Mouse (Mus musculus): ENCODE measurements at regions not wholly inside any gene's neighbourhood (a gene's known extent, or its start where the extent isn't known, plus 50 kb on each side); places are given as distances from the start of the nearest gene placed in this dataset.

DNA sequence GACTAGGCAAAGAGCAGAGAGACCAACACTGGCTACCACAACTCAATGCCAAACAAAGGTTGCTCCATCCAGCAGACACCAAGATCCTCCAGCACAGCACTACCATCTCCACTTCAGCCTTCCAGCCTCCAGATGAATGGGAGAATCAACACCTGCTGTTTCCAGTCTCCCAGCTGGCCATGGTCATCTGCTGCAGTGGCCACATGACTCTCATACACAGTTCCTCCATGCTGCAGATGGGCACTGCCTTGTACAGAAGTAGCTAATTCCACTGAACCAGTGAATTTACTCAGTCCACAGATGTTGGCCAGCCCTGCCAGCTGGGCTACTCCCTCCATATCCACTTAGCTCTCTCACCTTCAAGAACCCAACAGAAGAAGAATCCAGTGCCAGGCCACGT lies 63.0 kb upstream of the Vstm5 start:
- DNase-seq (ENCODE audit: low read depth, low spot score), result no peak

DNA sequence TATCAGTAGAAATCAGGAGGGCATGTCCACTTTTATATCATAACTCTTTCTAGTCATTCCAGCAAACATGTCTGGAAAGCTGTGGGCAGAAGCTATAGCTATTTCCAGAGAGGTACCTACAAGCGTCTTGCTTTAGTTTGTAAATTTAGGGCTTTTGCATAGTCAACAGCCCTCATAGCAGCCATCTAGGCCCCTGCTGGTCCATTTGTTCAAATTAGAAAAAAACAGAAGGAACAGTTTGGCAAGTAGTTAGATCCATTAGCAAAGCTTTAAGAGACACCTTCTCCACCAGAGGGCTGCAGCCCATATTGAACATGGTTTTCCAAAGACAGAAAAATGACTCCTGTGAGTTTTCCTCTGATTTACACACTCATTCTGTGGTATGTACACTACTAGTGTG lies 63.4 kb upstream of the Vstm5 start:
- no peak for DNase-seq (ENCODE audit: low read depth, low spot score)

DNA sequence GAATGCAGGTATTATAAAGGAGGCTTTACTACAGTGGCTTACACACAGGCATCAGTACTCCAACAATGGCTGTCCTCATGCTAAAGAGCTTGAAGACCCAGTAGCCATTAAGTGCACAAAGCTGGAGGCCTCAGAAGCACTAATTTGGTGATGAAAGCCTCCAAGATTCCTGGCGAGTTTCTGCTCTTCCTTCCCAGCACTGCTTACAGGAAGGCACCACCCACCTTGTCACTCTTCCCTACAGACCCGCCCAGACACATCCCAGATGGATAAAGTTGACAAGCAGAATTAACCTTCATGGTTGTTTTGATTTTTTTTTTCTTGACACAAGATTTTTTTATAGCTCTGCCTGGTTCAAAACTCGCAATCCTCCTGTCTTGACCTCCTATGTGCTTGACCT lies 59.0 kb upstream of the Hephl1 start:
- no peak for DNase-seq (ENCODE audit: low read depth, low spot score)

DNA sequence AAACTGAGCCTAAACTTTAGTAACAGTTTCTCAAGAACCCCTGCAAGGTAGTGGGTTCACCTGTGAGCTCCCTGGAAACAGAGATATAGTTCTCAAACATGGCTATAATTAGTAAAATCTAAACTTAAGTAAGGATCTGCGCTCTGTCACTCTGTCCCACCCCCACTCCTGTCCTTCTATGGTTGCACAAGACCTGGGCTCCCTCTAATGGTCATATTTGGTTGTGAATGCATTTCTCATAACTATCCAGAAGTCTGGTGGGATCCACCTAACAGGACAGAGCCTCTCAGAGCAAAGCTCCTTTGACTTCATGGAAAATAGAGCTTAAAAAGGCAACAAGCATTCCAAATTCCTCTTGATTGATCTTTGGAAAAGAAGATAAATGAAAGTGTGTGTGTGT lies 57.8 kb upstream of the Hephl1 start:
- peak; percentile 8 for DNase-seq (ENCODE audit: low read depth, low spot score)

DNA sequence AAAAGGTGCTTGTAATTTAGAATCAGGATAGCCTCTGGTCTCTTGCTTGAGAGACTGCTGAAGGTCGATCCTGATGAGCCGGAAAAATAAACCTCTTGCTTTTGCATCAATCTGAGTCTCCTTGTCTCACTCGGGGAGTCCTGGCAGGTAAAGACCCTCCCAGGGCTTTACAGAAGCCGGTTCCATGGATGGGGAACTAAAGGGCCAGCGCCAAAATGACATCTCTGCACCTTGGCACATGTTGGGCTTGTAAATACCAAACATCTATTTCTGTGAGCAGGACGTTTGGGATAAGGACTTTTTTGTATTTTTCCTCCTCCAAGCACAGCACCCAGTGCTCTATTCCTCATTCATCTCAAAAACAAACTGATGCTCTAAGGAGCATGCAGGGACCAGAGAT lies 57.1 kb upstream of the Hephl1 start:
- no peak for DNase-seq (ENCODE audit: low read depth, low spot score)

DNA sequence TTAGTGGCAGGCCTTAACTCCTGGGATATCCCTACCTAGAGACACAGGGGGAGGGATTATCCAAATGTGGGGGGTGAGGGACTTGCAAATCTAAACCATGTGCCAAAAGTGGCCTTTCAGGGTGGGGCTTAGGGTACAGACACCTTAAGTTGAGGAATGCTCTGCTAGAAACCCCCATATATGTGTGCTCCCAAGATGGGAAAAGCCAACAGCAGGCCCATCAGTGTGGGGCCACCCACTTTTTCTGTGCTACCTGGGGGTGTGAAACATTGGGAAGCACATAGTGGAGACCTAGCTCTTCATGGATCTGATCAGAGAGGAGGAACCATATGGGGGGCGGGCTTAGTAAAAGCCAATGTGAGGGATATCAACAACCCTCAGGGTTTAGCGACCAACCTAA lies 55.0 kb upstream of the Hephl1 start:
- DNase-seq (ENCODE audit: low read depth, low spot score), result no peak

DNA sequence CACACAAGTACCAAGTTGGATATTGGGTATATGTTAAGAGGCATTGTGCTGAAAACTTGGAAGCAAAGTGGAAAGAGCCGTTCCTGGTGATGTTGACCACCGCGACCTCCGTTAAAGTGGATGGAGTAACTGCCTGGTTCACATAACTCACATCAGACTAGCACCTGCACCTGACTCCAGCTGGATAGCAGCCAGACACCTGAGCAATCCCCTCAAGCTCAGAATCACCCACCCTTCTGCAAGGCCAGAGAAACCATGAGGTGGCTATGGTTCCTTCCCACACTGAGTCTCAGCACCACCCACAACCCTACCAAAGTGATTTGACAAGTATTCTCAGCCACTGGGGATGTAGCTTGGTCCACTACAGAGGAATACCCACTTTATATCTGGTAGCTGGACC lies 54.6 kb upstream of the Hephl1 start:
- DNase-seq (ENCODE audit: low read depth, low spot score), result no peak

Data from embryo, embryonic 11.5 days (tissue).